Mouse (Mus musculus) testis, adult 2 months (tissue): Measurements from ENCODE around the gene Kantr. TPM values are rescaled to one million over a fixed set of nuclear protein-coding genes. Genes with fewer than 3 reads are reported as not detected.
"Not testable (repeated sequence)": the region's sequence is repeated elsewhere in the genome, so short reads cannot be mapped to it uniquely, and the experiment has no call there.

ENCODE experiments used
- H3K27ac ChIP-seq: fragments of 200-500 bp; 2 replicates; pipeline ENCODE4 v1.5.1; 2012; ENCODE audit warnings: low read depth, low read length; ENCODE audit not compliant: control insufficient read depth, insufficient read depth
- H3K27me3 ChIP-seq: fragments of 200-500 bp; 2 replicates; pipeline ENCODE4 v1.6.1; 2012; ENCODE audit warnings: mild to moderate bottlenecking, low read length, moderate library complexity; ENCODE audit not compliant: control insufficient read depth, insufficient read depth
- H3K36me3 ChIP-seq: fragments of 200-500 bp; 2 replicates; pipeline ENCODE4 v1.6.1; 2012; ENCODE audit warnings: mild to moderate bottlenecking, low read length; ENCODE audit not compliant: control insufficient read depth, insufficient read depth
- H3K4me1 ChIP-seq: fragments of 200-500 bp; 2 replicates; pipeline ENCODE4 v1.6.1; 2012; ENCODE audit warnings: low read length; ENCODE audit not compliant: control insufficient read depth, insufficient read depth
- H3K4me3 ChIP-seq: fragments of 200-500 bp; 2 replicates; pipeline ENCODE4 v1.5.1; 2012; ENCODE audit warnings: low read depth, mild to moderate bottlenecking, low read length, moderate library complexity, mixed read lengths; ENCODE audit not compliant: control insufficient read depth
- CTCF ChIP-seq: fragments of 200-500 bp; IDR thresholded peaks from 2 replicates; pipeline ENCODE4 v1.5.1; 2012; ENCODE audit warnings: low read depth, mild to moderate bottlenecking, inconsistent platforms, low read length, moderate library complexity; ENCODE audit not compliant: control insufficient read depth, insufficient read depth, insufficient replicate concordance
- POLR2A ChIP-seq: fragments of 200-500 bp; IDR thresholded peaks from 2 replicates; pipeline ENCODE4 v1.6.1; 2012; ENCODE audit warnings: low read depth, mild to moderate bottlenecking, inconsistent platforms, low read length, moderate library complexity; ENCODE audit not compliant: control insufficient read depth
- polyA plus RNA-seq: library from polyadenylated mRNA; depleted of rRNA; stranded (reverse); fragments of >200 nt; gene quantifications from 2 replicates; pipeline ENCODE4 v1.2.3, GENCODE M21; 2012

Gene Kantr
- polyA plus RNA-seq, 1 experiment, result 2.6 TPM

DNA sequence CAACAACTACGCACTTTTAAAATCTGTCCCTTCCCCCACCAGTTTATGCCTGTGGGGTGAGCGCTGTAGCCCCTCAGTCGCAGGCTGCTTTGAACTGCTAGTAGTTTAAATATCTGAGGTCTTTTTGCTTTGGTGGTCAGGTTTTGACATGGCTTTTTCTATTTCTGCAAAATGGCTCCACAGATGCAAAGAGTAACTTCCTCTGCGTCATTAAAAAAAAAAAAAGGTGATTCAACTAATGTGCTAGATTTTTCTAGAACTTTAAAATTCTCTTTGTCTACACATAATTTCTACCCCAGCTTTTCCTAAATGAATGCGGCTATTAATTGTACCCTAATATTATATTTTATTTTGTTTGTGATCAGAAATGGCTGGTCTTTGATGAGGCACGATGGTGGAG is 15.6 kb upstream of the Kantr start:
- TF ChIP-seq CTCF (no peak), POLR2A (no peak)
- H3K4me1 ChIP-seq, result peaks cover 9% of the 10 kb centered on the region
- H3K27ac ChIP-seq, result peak overlapping the region; percentile 71
- no peaks in the 10 kb centered on the region for H3K27me3 ChIP-seq
- no peaks in the 10 kb centered on the region for H3K36me3 ChIP-seq
- H3K4me3 ChIP-seq, result peak overlapping the region; percentile 63

DNA sequence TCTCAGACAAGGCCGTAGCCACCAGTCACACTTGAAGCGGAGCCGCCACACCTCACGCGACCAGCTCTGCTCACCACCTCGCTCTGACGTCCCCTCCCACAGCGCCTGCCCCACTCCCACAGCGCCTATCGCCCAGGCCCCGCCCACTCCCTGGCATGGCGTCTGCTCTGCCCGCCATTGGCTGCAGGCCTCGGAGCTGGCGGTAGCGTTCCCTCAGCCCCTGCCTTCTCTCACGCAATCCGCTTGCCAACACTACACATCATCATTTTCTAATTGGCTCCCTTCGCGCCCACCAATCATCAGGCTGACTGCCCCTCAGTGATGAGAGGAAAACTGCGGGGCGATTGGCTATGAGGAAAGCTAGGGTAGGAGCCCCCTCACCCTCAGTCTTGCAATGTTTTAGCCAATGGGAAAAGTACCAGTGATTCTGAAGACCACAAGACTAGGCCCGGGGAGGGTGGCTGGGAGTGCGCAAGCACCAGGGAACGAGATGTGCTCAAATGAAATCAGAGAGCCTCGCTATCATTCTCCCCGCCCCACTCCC is 15.1 kb upstream of the Kantr start, which contains the start of gene Tspyl2:
TSS of gene Tspyl2 (minus strand) at position 68 of the 544 bp plus-strand sequence.
- peak; percentile 78 for TF ChIP-seq POLR2A
- TF ChIP-seq CTCF, result no peak
- H3K27me3 ChIP-seq, result no peaks in the 10 kb centered on the region

DNA sequence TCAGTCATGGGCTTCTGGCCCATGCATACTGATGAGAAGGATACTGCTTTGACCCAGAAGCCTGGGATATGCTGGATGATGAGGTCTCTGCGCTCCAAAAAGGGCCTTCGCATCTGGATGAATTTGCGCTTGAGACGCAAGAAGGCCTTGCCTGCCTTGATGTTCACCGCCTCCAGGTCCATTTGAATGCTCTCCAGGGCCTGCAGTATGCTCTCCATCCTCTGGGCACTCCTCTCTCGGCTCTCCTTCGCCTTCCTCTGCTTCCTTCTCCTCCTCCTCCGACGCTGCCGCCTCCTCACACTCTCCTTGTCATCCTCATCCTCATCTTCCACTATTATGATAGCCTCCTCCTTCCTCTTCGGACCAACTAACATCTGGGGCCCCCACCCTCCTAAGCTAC is 14.2 kb upstream of the Kantr start:
- no peaks in the 10 kb centered on the region for H3K27me3 ChIP-seq
- peak overlapping the region; percentile 63 for H3K4me3 ChIP-seq
- peak overlapping the region; percentile 63; the same call in 1 of the 2 replicates for H3K27ac ChIP-seq
- H3K4me1 ChIP-seq, result peaks cover 11% of the 10 kb centered on the region
- no peak for TF ChIP-seq CTCF
- TF ChIP-seq POLR2A, result no peak
- no peaks in the 10 kb centered on the region for H3K36me3 ChIP-seq

More for the DNA sequence above, 15.1 kb upstream of the Kantr start, which contains the start of gene Tspyl2:
- Histone ChIP-seq H3K36me3 (no peaks in the 10 kb centered on the region), H3K27ac (peak within 1 kb of the TSS; percentile 71), H3K4me3 (peak within 1 kb of the TSS; percentile 63), H3K4me1 (peaks cover 9% of the 10 kb centered on the region)

DNA sequence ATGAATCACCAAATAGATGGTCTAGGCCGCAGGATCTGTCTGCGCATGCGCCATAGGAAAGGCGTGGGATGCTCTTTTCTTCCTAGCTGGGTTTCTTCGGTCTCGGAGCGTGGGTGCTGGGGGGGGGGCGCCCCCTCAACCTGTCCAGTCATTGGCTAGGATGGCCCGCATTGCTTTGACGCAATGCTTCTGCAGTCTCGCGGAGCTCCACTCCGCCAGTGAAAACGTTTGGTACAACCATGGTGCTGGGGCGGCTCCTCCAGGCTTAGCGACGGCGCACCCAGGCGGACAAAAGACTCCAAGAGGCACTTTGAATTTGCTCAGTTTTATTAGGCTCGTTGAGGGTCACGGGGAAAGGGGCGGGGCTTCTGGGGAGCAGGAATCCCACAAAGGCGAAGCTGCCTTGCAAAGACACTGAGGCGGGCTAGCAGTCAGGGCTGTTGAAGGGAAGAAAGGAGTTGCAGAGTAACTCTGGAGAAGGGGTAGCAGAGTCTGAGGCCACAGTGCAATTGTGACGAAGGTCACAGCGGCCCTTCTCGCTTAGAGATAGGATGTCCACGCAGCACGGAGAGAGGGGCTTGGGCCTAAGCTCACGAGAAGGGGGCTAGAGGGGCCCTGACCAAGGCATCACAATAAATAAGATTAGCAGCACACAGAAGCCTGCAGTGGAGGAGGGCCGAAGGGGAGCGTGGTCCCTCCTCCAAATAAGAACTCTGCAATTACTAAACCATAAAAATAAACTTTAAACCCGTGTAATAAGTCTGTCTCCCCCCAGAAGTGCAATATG is 9.4 kb upstream of the Kantr start:
- Histone ChIP-seq H3K27me3 (no peaks in the 10 kb centered on the region), H3K4me1 (peaks cover 7% of the 10 kb centered on the region), H3K27ac (peak overlapping the region; percentile 82), H3K4me3 (peak overlapping the region; percentile 66), H3K36me3 (no peaks in the 10 kb centered on the region)
- TF ChIP-seq POLR2A (0 out of 2 replicates have a peak, but pooled peaks have one; percentile 34), CTCF (no peak)

DNA sequence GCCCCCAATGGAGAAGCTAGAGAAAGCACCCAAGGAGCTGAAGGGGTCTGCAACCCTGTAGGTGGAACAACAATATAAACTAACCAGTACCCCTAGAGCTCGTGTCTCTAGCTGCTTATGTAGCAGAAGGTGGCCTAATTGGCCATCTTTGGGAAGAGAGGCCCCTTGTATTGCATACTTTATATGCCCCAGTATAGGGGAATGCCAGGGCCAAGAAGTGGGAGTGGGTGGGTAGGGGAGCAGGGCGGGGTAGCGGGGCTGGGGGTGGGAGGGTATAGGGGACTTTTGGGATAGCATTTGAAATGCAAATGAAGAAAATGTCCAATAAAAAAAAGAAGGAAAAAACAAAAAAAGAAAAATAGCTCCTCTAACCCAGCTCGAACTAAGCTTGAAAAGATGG is 8.8 kb upstream of the Kantr start:
- H3K27ac ChIP-seq, H3K36me3 ChIP-seq, H3K4me1 ChIP-seq, H3K27me3 ChIP-seq, H3K4me3 ChIP-seq: not testable (repeated sequence)

DNA sequence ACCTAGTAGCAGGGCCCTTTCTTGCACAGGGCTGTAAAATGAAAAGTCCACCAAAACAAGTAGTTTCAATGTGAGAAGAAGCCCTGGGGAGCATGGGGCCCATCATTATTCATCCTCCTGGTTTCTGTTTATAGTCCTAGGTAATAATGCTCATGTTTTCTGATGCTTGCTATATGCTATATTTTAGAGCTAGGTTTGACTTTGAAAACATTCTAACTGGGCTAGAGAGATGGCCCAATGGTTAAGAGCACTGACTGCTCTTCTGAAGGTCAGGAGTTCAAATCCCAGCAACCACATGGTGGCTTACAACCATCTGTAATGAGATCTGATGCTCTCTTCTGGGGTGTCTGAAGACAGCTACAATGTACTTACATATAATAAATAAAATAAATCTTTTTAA is 2.1 kb upstream of the Kantr start:
- H3K27me3 ChIP-seq, H3K4me3 ChIP-seq, H3K36me3 ChIP-seq: not testable (repeated sequence)

DNA sequence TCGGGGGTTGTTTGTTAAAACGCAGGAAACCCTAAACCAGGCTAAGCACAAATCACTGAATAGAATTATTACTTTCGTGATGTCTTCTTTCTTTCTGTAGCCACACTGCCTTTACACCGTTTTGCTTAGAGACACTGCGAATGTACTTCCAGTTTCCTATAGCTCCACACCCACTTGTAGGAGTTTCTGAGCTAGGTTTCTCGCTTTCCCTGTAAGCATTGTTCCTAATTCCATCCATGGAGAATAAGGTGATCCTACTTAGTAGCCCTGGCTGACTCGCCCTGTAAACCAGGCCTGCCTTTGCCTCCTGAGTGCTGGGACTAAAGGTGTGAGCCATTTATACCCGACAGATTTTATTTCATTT is 376 bp upstream of the Kantr start:
- Histone ChIP-seq H3K4me1 (no peaks in the 10 kb centered on the region), H3K36me3 (no peaks in the 10 kb centered on the region), H3K27me3 (no peaks in the 10 kb centered on the region), H3K27ac (peak overlapping the region; percentile 21; the same call in 1 of the 2 replicates), H3K4me3 (peak overlapping the region; percentile 74)
- TF ChIP-seq POLR2A, result no peak
- no peak for TF ChIP-seq CTCF

More for the DNA sequence above, 2.1 kb upstream of the Kantr start:
- not testable (repeated sequence) for H3K4me1 ChIP-seq, H3K27ac ChIP-seq
